Mouse (Mus musculus): ENCODE results near the gene Gprin3. TPM values are rescaled to one million over a fixed set of nuclear protein-coding genes. Genes with fewer than 3 reads are reported as not detected.

Gprin3 gene
- polyA plus RNA-seq (2015; fragmentation: Nextera tagmentation; extraction: Ambion mirVana): 2.3 and 2.4 TPM in 2 replicates

GRCm38 (mm10) chr6:59425824-59426533 is at the start of gene Gprin3:
Gene Gprin3 (minus strand): TSS chr6:59426294.
- no peaks in the 10 kb centered on the region for H3K9me3 ChIP-seq (replicated peaks; ENCODE audit: low read length)
- TF ChIP-seq CTCF (IDR thresholded peaks at IDR 0.05; ENCODE audit: low read depth): peak; percentile 21; the same call in 1 of the 2 replicates
- peak within 1 kb of the TSS; percentile 77 for H3K4me2 ChIP-seq (ENCODE audit: low read length)
- no peaks in the 10 kb centered on the region for H3K36me3 ChIP-seq (ENCODE audit: insufficient read depth, low read length)
- DNase-seq (ENCODE audit: low spot score) (peak; percentile 89), ATAC-seq (replicated peaks; ENCODE audit: low FRiP score, low read depth) (peak; percentile 94)
- 7% methylated on average over 34 of the region's 34 CpGs for WGBS
- H3K27ac ChIP-seq: peak within 1 kb of the TSS; percentile 68
- no peaks in the 10 kb centered on the region for H3K27me3 ChIP-seq (ENCODE audit: insufficient read depth, low read length)
- peak within 1 kb of the TSS; percentile 53 for H3K9ac ChIP-seq (ENCODE audit: low read depth, low read length)
- peak within 1 kb of the TSS; percentile 41 for H3K4me3 ChIP-seq (replicated peaks; ENCODE audit: low read depth, low read length)
- H3K4me1 ChIP-seq (replicated peaks; ENCODE audit: insufficient read depth, low read length): no peaks in the 10 kb centered on the region

GRCm38 (mm10) chr6:59458861-59459260 is 32.8 kb upstream of the Gprin3 start:
- H3K36me3 ChIP-seq (ENCODE audit: insufficient read depth, low read length): no peaks in the 10 kb centered on the region
- DNase-seq (ENCODE audit: low spot score) (no peak), ATAC-seq (replicated peaks; ENCODE audit: low FRiP score, low read depth) (no peak)
- no peak overlapping the region for H3K9ac ChIP-seq (ENCODE audit: low read depth, low read length)
- no peak overlapping the region for H3K4me2 ChIP-seq (ENCODE audit: low read length)
- no peaks in the 10 kb centered on the region for H3K4me1 ChIP-seq (replicated peaks; ENCODE audit: insufficient read depth, low read length)
- H3K27me3 ChIP-seq (ENCODE audit: insufficient read depth, low read length): no peaks in the 10 kb centered on the region
- no peaks in the 10 kb centered on the region for H3K9me3 ChIP-seq (replicated peaks; ENCODE audit: low read length)
- no peak for TF ChIP-seq CTCF (IDR thresholded peaks at IDR 0.05; ENCODE audit: low read depth)
- no peak overlapping the region for H3K27ac ChIP-seq
- no peak overlapping the region for H3K4me3 ChIP-seq (replicated peaks; ENCODE audit: low read depth, low read length)

GRCm38 (mm10) chr6:59456116-59456515 is 30.0 kb upstream of the Gprin3 start:
- Histone ChIP-seq H3K4me2 (ENCODE audit: low read length) (no peak overlapping the region), H3K9me3 (replicated peaks; ENCODE audit: low read length) (no peaks in the 10 kb centered on the region), H3K27ac (no peak overlapping the region), H3K36me3 (ENCODE audit: insufficient read depth, low read length) (no peaks in the 10 kb centered on the region), H3K4me3 (replicated peaks; ENCODE audit: low read depth, low read length) (no peak overlapping the region), H3K27me3 (ENCODE audit: insufficient read depth, low read length) (no peaks in the 10 kb centered on the region), H3K9ac (ENCODE audit: low read depth, low read length) (no peak overlapping the region), H3K4me1 (replicated peaks; ENCODE audit: insufficient read depth, low read length) (no peaks in the 10 kb centered on the region)
- WGBS: 69% methylated on average over 1 of the region's 1 CpGs
- no peak for DNase-seq (ENCODE audit: low spot score)
- no peak for ATAC-seq (replicated peaks; ENCODE audit: low FRiP score, low read depth)
- TF ChIP-seq CTCF (IDR thresholded peaks at IDR 0.05; ENCODE audit: low read depth): no peak

GRCm38 (mm10) chr6:59451348-59451747 is 25.3 kb upstream of the Gprin3 start:
- Histone ChIP-seq H3K27ac (no peak overlapping the region), H3K27me3 (ENCODE audit: insufficient read depth, low read length) (no peaks in the 10 kb centered on the region), H3K36me3 (ENCODE audit: insufficient read depth, low read length) (no peaks in the 10 kb centered on the region), H3K9me3 (replicated peaks; ENCODE audit: low read length) (no peaks in the 10 kb centered on the region), H3K9ac (ENCODE audit: low read depth, low read length) (no peak overlapping the region), H3K4me2 (ENCODE audit: low read length) (no peak overlapping the region), H3K4me1 (replicated peaks; ENCODE audit: insufficient read depth, low read length) (no peaks in the 10 kb centered on the region), H3K4me3 (replicated peaks; ENCODE audit: low read depth, low read length) (no peak overlapping the region)
- ATAC-seq (replicated peaks; ENCODE audit: low FRiP score, low read depth): no peak
- TF ChIP-seq CTCF (IDR thresholded peaks at IDR 0.05; ENCODE audit: low read depth): no peak
- DNase-seq (ENCODE audit: low spot score): no peak
- 77% methylated on average over 3 of the region's 3 CpGs for WGBS

GRCm38 (mm10) chr6:59445101-59445503 is 19.0 kb upstream of the Gprin3 start:
- Histone ChIP-seq H3K9ac (ENCODE audit: low read depth, low read length) (no peak overlapping the region), H3K36me3 (ENCODE audit: insufficient read depth, low read length) (no peaks in the 10 kb centered on the region), H3K27me3 (ENCODE audit: insufficient read depth, low read length) (no peaks in the 10 kb centered on the region), H3K4me3 (replicated peaks; ENCODE audit: low read depth, low read length) (no peak overlapping the region), H3K9me3 (replicated peaks; ENCODE audit: low read length) (no peaks in the 10 kb centered on the region), H3K4me2 (ENCODE audit: low read length) (no peak overlapping the region), H3K4me1 (replicated peaks; ENCODE audit: insufficient read depth, low read length) (no peaks in the 10 kb centered on the region), H3K27ac (no peak overlapping the region)
- DNase-seq (ENCODE audit: low spot score): no peak
- 74% methylated on average over 3 of the region's 3 CpGs for WGBS
- no peak for ATAC-seq (replicated peaks; ENCODE audit: low FRiP score, low read depth)
- TF ChIP-seq CTCF (IDR thresholded peaks at IDR 0.05; ENCODE audit: low read depth): no peak

GRCm38 (mm10) chr6:59435906-59436305 is 9.8 kb upstream of the Gprin3 start:
- H3K9ac ChIP-seq (ENCODE audit: low read depth, low read length): no peak overlapping the region
- H3K27me3 ChIP-seq (ENCODE audit: insufficient read depth, low read length): no peaks in the 10 kb centered on the region
- no peak for ATAC-seq (replicated peaks; ENCODE audit: low FRiP score, low read depth)
- H3K4me1 ChIP-seq (replicated peaks; ENCODE audit: insufficient read depth, low read length): no peaks in the 10 kb centered on the region
- 58% methylated on average over 3 of the region's 3 CpGs for WGBS
- TF ChIP-seq CTCF (IDR thresholded peaks at IDR 0.05; ENCODE audit: low read depth): no peak
- no peak for DNase-seq (ENCODE audit: low spot score)
- no peak overlapping the region for H3K27ac ChIP-seq
- H3K36me3 ChIP-seq (ENCODE audit: insufficient read depth, low read length): no peaks in the 10 kb centered on the region
- no peaks in the 10 kb centered on the region for H3K9me3 ChIP-seq (replicated peaks; ENCODE audit: low read length)
- no peak overlapping the region for H3K4me3 ChIP-seq (replicated peaks; ENCODE audit: low read depth, low read length)
- H3K4me2 ChIP-seq (ENCODE audit: low read length): no peak overlapping the region

- Histone ChIP-seq H3K4me3 (replicated peaks; ENCODE audit: low read depth, low read length) (no peak overlapping the region), H3K9me3 (replicated peaks; ENCODE audit: low read length) (no peaks in the 10 kb centered on the region), H3K4me2 (ENCODE audit: low read length) (no peak overlapping the region), H3K27me3 (ENCODE audit: insufficient read depth, low read length) (no peaks in the 10 kb centered on the region), H3K4me1 (replicated peaks; ENCODE audit: insufficient read depth, low read length) (no peaks in the 10 kb centered on the region), H3K9ac (ENCODE audit: low read depth, low read length) (no peak overlapping the region), H3K36me3 (ENCODE audit: insufficient read depth, low read length) (no peaks in the 10 kb centered on the region), H3K27ac (no peak overlapping the region)
- 40% methylated on average over 1 of the region's 1 CpGs for WGBS
- no peak for DNase-seq (ENCODE audit: low spot score)
- no peak for ATAC-seq (replicated peaks; ENCODE audit: low FRiP score, low read depth)
- no peak for TF ChIP-seq CTCF (IDR thresholded peaks at IDR 0.05; ENCODE audit: low read depth)
Measured at GRCm38 (mm10) chr6:59433116-59433515, 7.0 kb upstream of the Gprin3 start.

Measured in kidney, postnatal 0 days (tissue).